Mouse (Mus musculus) ES-E14 (cell line): Measurements from ENCODE around the gene Ndufs4. TPM values are rescaled to one million over a fixed set of nuclear protein-coding genes. Genes with fewer than 3 reads are reported as not detected.

Experiments
- DNase-seq: peaks from one replicate; pipeline ENCODE4 v3.0.0-alpha.2; 2013; ENCODE audit warnings: low read depth, low spot score
- H3K27ac ChIP-seq: 2 replicates; pipeline ENCODE4 v1.5.1; 2012; ENCODE audit warnings: low read depth, mild to moderate bottlenecking, low read length, moderate library complexity, mixed read lengths; ENCODE audit not compliant: poor library complexity, insufficient read depth, severe bottlenecking
- H3K36me3 ChIP-seq: 2 replicates; pipeline ENCODE4 v1.6.1; 2012; ENCODE audit warnings: mild to moderate bottlenecking, low read length, moderate library complexity, mixed read lengths; ENCODE audit not compliant: control insufficient read depth, poor library complexity, insufficient read depth, severe bottlenecking
- H3K4me1 ChIP-seq, 2 experiments: fragments of 150-350 bp in 1 of 2; sonication (generic) in 1 of 2; 2 replicates each; pipeline ENCODE4 v1.6.1; 2012; ENCODE audit warnings: low read length in 2 of 2, mild to moderate bottlenecking in 1 of 2, mixed read lengths in 1 of 2; ENCODE audit not compliant: control insufficient read depth in 2 of 2, insufficient read depth in 2 of 2, poor library complexity in 1 of 2
- H3K4me3 ChIP-seq, 2 experiments: fragments of 150-350 bp in 1 of 2; sonication (generic) in 1 of 2; 2 replicates each; pipeline ENCODE4 v1.5.1; 2012; ENCODE audit warnings: low read length in 2 of 2, low read depth in 1 of 2, mild to moderate bottlenecking in 1 of 2, mixed read lengths in 1 of 2; ENCODE audit not compliant: insufficient read depth in 1 of 2, poor library complexity in 1 of 2, severe bottlenecking in 1 of 2
- H3K9ac ChIP-seq: 2 replicates; pipeline ENCODE4 v1.6.1; 2012; ENCODE audit warnings: low read depth, mild to moderate bottlenecking, low read length, mixed read lengths; ENCODE audit not compliant: poor library complexity, insufficient read depth, severe bottlenecking
- H3K9me3 ChIP-seq: fragments of 150-350 bp; sonication (generic); 2 replicates; pipeline ENCODE4 v1.6.1; 2012; ENCODE audit warnings: low read depth, mild to moderate bottlenecking, low read length; ENCODE audit not compliant: control insufficient read depth, insufficient read depth
- CHD2 ChIP-seq: IDR thresholded peaks from 2 replicates; pipeline ENCODE4 v1.6.1; 2014; ENCODE audit warnings: mild to moderate bottlenecking, low read depth, low read length, inconsistent platforms
- HCFC1 ChIP-seq: IDR thresholded peaks from 2 replicates; pipeline ENCODE4 v1.6.1; 2012; ENCODE audit warnings: low read length, inconsistent platforms, borderline replicate concordance; ENCODE audit not compliant: insufficient read depth
- MAFK ChIP-seq: IDR thresholded peaks from 2 replicates; pipeline ENCODE4 v1.6.1; 2014; ENCODE audit warnings: mild to moderate bottlenecking, low read depth, low read length, inconsistent platforms; ENCODE audit not compliant: insufficient read depth
- ZC3H11A ChIP-seq: IDR thresholded peaks from 2 replicates; pipeline ENCODE4 v1.6.1; 2012; ENCODE audit warnings: low read depth, mild to moderate bottlenecking, inconsistent platforms, low read length, borderline replicate concordance
- ZNF384 ChIP-seq: IDR thresholded peaks from 2 replicates; pipeline ENCODE4 v1.6.1; 2012; ENCODE audit warnings: low read depth, low read length, inconsistent platforms
- in situ Hi-C, 2 experiments: fragments of 600-800 bp; cut with MboI; formaldehyde crosslinking; loops; one replicate each; pipeline ENCODE4 v1.15.1; 2025; ENCODE audit warnings: low sequenced_read_pairs in 2 of 2, inconsistent platforms in 1 of 2; ENCODE audit not compliant: unreplicated experiment in 2 of 2
- total RNA-seq: library from RNA; depleted of rRNA; stranded (reverse); fragments of 300-350 nt; gene quantifications from 2 replicates; pipeline ENCODE4 v1.2.3, GENCODE M21; 2012

The Ndufs4 gene
- total RNA-seq, 1 experiment, result 265 TPM

- DNase-seq, result no peak
- TF ChIP-seq CHD2 (no peak), ZNF384 (no peak), ZC3H11A (no peak), MAFK (no peak), HCFC1 (no peak)
- in situ Hi-C loops, result no loop called here
- no peaks in the 10 kb centered on the region for H3K4me1 ChIP-seq
- 0 out of 2 replicates have a peak, but pooled peaks cover 2% of the 10 kb centered on the region for H3K9me3 ChIP-seq
- no peak overlapping the region for H3K9ac ChIP-seq
- no peak overlapping the region for H3K4me3 ChIP-seq
- no peak overlapping the region for H3K27ac ChIP-seq
- H3K36me3 ChIP-seq, result no peaks in the 10 kb centered on the region
Measured at GRCm38 (mm10) chr13:114419364-114419763, 31.3 kb upstream of the Ndufs4 start.

GRCm38 (mm10) chr13:114412326-114412725, 24.3 kb upstream of the Ndufs4 start:
- H3K27ac ChIP-seq, result no peak overlapping the region
- no peak overlapping the region for H3K9ac ChIP-seq
- no peaks in the 10 kb centered on the region for H3K9me3 ChIP-seq
- no peak for DNase-seq
- no peak overlapping the region for H3K4me3 ChIP-seq
- TF ChIP-seq HCFC1 (no peak), CHD2 (no peak), ZNF384 (no peak), MAFK (no peak), ZC3H11A (no peak)
- no peaks in the 10 kb centered on the region for H3K36me3 ChIP-seq
- H3K4me1 ChIP-seq, result peaks cover 0 to 2% of the 10 kb centered on the region in 2 experiments; a peak in 2 of 4 replicates
- in situ Hi-C loops, result no loop called here

- H3K27ac ChIP-seq, result no peak overlapping the region
- DNase-seq, result peak; percentile 60
- TF ChIP-seq HCFC1 (no peak), MAFK (no peak), ZNF384 (no peak), CHD2 (no peak), ZC3H11A (no peak)
- in situ Hi-C loops, result no loop called here
- H3K36me3 ChIP-seq, result no peaks in the 10 kb centered on the region
- H3K9me3 ChIP-seq, result no peaks in the 10 kb centered on the region
- no peak overlapping the region for H3K9ac ChIP-seq
- H3K4me1 ChIP-seq, result peaks cover 4 to 5% of the 10 kb centered on the region in 2 experiments; a peak in 2 of 4 replicates
- no peak overlapping the region for H3K4me3 ChIP-seq
Measured at GRCm38 (mm10) chr13:114406866-114407265, 18.8 kb upstream of the Ndufs4 start.

- no peak for DNase-seq
- in situ Hi-C loops, result no loop called here
- Histone ChIP-seq H3K9ac (no peak overlapping the region), H3K27ac (no peak overlapping the region), H3K4me1 (peaks cover 4 to 5% of the 10 kb centered on the region in 2 experiments; a peak in 2 of 4 replicates), H3K36me3 (no peaks in the 10 kb centered on the region), H3K9me3 (no peaks in the 10 kb centered on the region), H3K4me3 (no peak overlapping the region)
- TF ChIP-seq CHD2 (no peak), ZNF384 (no peak), ZC3H11A (no peak), MAFK (no peak), HCFC1 (no peak)
Measured at GRCm38 (mm10) chr13:114406424-114406823, 18.4 kb upstream of the Ndufs4 start.
